Mouse (Mus musculus) MEL (cell line): ENCODE data around the gene March6. TPM values are rescaled to one million over a fixed set of nuclear protein-coding genes. Genes with fewer than 3 reads are reported as not detected.

Source experiments
- DNase-seq: peaks from one replicate; pipeline ENCODE4 v3.0.0; 2011; ENCODE audit warnings: low read depth, low spot score
- H3K27ac ChIP-seq: 2 replicates; pipeline ENCODE4 v1.5.1; 2012; ENCODE audit warnings: low read depth, mild to moderate bottlenecking, control low read depth, low read length, moderate library complexity; ENCODE audit not compliant: control insufficient read depth
- H3K27me3 ChIP-seq, 2 experiments: fragments of 150-350 bp in 1 of 2; sonication (generic) in 1 of 2; 2 replicates each; pipeline ENCODE4 v1.6.1; 2012; ENCODE audit warnings: low read length in 2 of 2, mild to moderate bottlenecking in 2 of 2, improper control_type of control experiment in 1 of 2, moderate library complexity in 1 of 2; ENCODE audit not compliant: insufficient read depth in 2 of 2, control insufficient read depth in 1 of 2
- H3K36me3 ChIP-seq, 2 experiments: 2 replicates each; pipeline ENCODE4 v1.6.1; 2012 to 2014; ENCODE audit warnings: low read length in 2 of 2, improper control_type of control experiment in 1 of 2, inconsistent platforms in 1 of 2, mild to moderate bottlenecking in 1 of 2; ENCODE audit not compliant: insufficient read depth in 2 of 2, control insufficient read depth in 1 of 2
- H3K4me1 ChIP-seq, 2 experiments: fragments of 150-350 bp in 1 of 2; sonication (generic) in 1 of 2; 2 replicates each; pipeline ENCODE4 v1.6.1; 2012; ENCODE audit warnings: low read length in 2 of 2, improper control_type of control experiment in 1 of 2, mild to moderate bottlenecking in 1 of 2; ENCODE audit not compliant: insufficient read depth in 2 of 2, control insufficient read depth in 1 of 2
- H3K4me3 ChIP-seq, 2 experiments: fragments of 150-350 bp in 1 of 2; sonication (generic) in 1 of 2; 2 replicates each; pipeline ENCODE4 v1.5.1; 2012; ENCODE audit warnings: low read depth in 2 of 2, low read length in 2 of 2, mild to moderate bottlenecking in 2 of 2, moderate library complexity in 2 of 2, control low read depth in 1 of 2, improper control_type of control experiment in 1 of 2; ENCODE audit not compliant: control insufficient read depth in 1 of 2, insufficient read depth in 1 of 2
- H3K79me2 ChIP-seq: 2 replicates; pipeline ENCODE4 v1.6.1; 2012; ENCODE audit warnings: mild to moderate bottlenecking, low read length, moderate library complexity; ENCODE audit not compliant: control insufficient read depth, poor library complexity, insufficient read depth
- H3K9ac ChIP-seq: 2 replicates; pipeline ENCODE4 v1.6.1; 2012; ENCODE audit warnings: low read depth, mild to moderate bottlenecking, control low read depth, low read length, moderate library complexity; ENCODE audit not compliant: control insufficient read depth, poor library complexity, severe bottlenecking
- H3K9me3 ChIP-seq: fragments of 150-350 bp; sonication (generic); replicated peaks from 2 replicates; pipeline ENCODE4 v1.6.1; 2012; ENCODE audit warnings: mild to moderate bottlenecking, low read length, improper control_type of control experiment, moderate library complexity; ENCODE audit not compliant: insufficient read depth
- BHLHE40 ChIP-seq: IDR thresholded peaks from 2 replicates; pipeline ENCODE4 v1.6.1; 2012; ENCODE audit warnings: low read depth, mild to moderate bottlenecking, inconsistent platforms, low read length, improper control_type of control experiment, borderline replicate concordance
- CHD1 ChIP-seq: IDR thresholded peaks from 2 replicates; pipeline ENCODE4 v1.6.1; 2012; ENCODE audit warnings: low read depth, mild to moderate bottlenecking, inconsistent platforms, low read length, improper control_type of control experiment
- CHD2 ChIP-seq: IDR thresholded peaks from 2 replicates; pipeline ENCODE4 v1.6.1; 2011; ENCODE audit warnings: low read length, improper control_type of control experiment
- CTCF ChIP-seq, 3 experiments: IDR thresholded peaks in 2 of 3; conservative IDR thresholded peaks in 1 of 3; 2 replicates each; pipeline ENCODE4 v1.5.1; 2011 to 2012; ENCODE audit warnings: low read length in 3 of 3, low read depth in 2 of 3, mild to moderate bottlenecking in 2 of 3, improper control_type of control experiment in 1 of 3, inconsistent platforms in 1 of 3, mixed read lengths in 1 of 3, moderate library complexity in 1 of 3; ENCODE audit not compliant: control insufficient read depth in 1 of 3, insufficient read depth in 1 of 3, poor library complexity in 1 of 3, severe bottlenecking in 1 of 3
- E2F4 ChIP-seq: IDR thresholded peaks from 2 replicates; pipeline ENCODE4 v1.6.1; 2011; ENCODE audit warnings: low read depth, low read length, improper control_type of control experiment, borderline replicate concordance
- ELF1 ChIP-seq: IDR thresholded peaks from 2 replicates; pipeline ENCODE4 v1.6.1; 2014; ENCODE audit warnings: low read depth, mild to moderate bottlenecking, inconsistent platforms, low read length, improper control_type of control experiment, moderate library complexity
- EP300 ChIP-seq, 2 experiments: IDR thresholded peaks; 2 replicates each; pipeline ENCODE4 v1.6.1; 2011; ENCODE audit warnings: improper control_type of control experiment in 2 of 2, low read length in 2 of 2, low read depth in 1 of 2, mild to moderate bottlenecking in 1 of 2
- ETS1 ChIP-seq: IDR thresholded peaks from 2 replicates; pipeline ENCODE4 v1.6.1; 2012; ENCODE audit warnings: low read depth, mild to moderate bottlenecking, inconsistent platforms, low read length, improper control_type of control experiment, moderate library complexity
- GABPA ChIP-seq: IDR thresholded peaks from 2 replicates; pipeline ENCODE4 v1.6.1; 2012; ENCODE audit warnings: low read depth, mild to moderate bottlenecking, inconsistent platforms, low read length, improper control_type of control experiment, moderate library complexity
- GATA1 ChIP-seq: IDR thresholded peaks from 2 replicates; pipeline ENCODE4 v1.6.1; 2011; ENCODE audit warnings: low read depth, low read length, improper control_type of control experiment
- HCFC1 ChIP-seq: IDR thresholded peaks from 2 replicates; pipeline ENCODE4 v1.6.1; 2012; ENCODE audit warnings: low read depth, mild to moderate bottlenecking, inconsistent platforms, low read length, improper control_type of control experiment, moderate library complexity
- JUND ChIP-seq: IDR thresholded peaks from 2 replicates; pipeline ENCODE4 v1.6.1; 2011; ENCODE audit warnings: low read depth, mild to moderate bottlenecking, improper control_type of control experiment, low read length
- KAT2A ChIP-seq: conservative IDR thresholded peaks from 2 replicates; pipeline ENCODE4 v1.6.1; 2012; ENCODE audit warnings: low read depth, low read length, improper control_type of control experiment, inconsistent platforms
- MAFK ChIP-seq: IDR thresholded peaks from 2 replicates; pipeline ENCODE4 v1.6.1; 2011; ENCODE audit warnings: low read depth, mild to moderate bottlenecking, low read length, improper control_type of control experiment, borderline replicate concordance
- MAX ChIP-seq: IDR thresholded peaks from 2 replicates; pipeline ENCODE4 v1.6.1; 2011; ENCODE audit warnings: low read length, improper control_type of control experiment
- MAZ ChIP-seq: IDR thresholded peaks from 2 replicates; pipeline ENCODE4 v1.6.1; 2012; ENCODE audit warnings: low read depth, mild to moderate bottlenecking, inconsistent platforms, low read length, improper control_type of control experiment
- MEF2A ChIP-seq: IDR thresholded peaks from 2 replicates; pipeline ENCODE4 v1.6.1; 2014; ENCODE audit warnings: low read depth, mild to moderate bottlenecking, inconsistent platforms, low read length, improper control_type of control experiment; ENCODE audit not compliant: poor library complexity, insufficient replicate concordance, severe bottlenecking; ENCODE audit errors: extremely low read depth
- MXI1 ChIP-seq: IDR thresholded peaks from 2 replicates; pipeline ENCODE4 v1.6.1; 2011; ENCODE audit warnings: mild to moderate bottlenecking, low read depth, low read length, improper control_type of control experiment
- MYB ChIP-seq: IDR thresholded peaks from 2 replicates; pipeline ENCODE4 v1.6.1; 2011; ENCODE audit warnings: mild to moderate bottlenecking, low read depth, low read length, improper control_type of control experiment
- MYC ChIP-seq: IDR thresholded peaks from 2 replicates; pipeline ENCODE4 v1.6.1; 2011; ENCODE audit warnings: low read depth, mild to moderate bottlenecking, low read length, improper control_type of control experiment, moderate library complexity
- NELFE ChIP-seq: IDR thresholded peaks from 2 replicates; pipeline ENCODE4 v1.6.1; 2011; ENCODE audit warnings: low read depth, low read length, improper control_type of control experiment
- NRF1 ChIP-seq: IDR thresholded peaks from 2 replicates; pipeline ENCODE4 v1.6.1; 2014; ENCODE audit warnings: low read depth, mild to moderate bottlenecking, inconsistent platforms, low read length, improper control_type of control experiment, moderate library complexity; ENCODE audit not compliant: poor library complexity, insufficient read depth, severe bottlenecking
- POLR2A ChIP-seq, 2 experiments: IDR thresholded peaks; 2 replicates each; pipeline ENCODE4 v1.6.1; 2011 to 2012; ENCODE audit warnings: low read length in 2 of 2, mild to moderate bottlenecking in 2 of 2, control low read depth in 1 of 2, improper control_type of control experiment in 1 of 2, low read depth in 1 of 2, moderate library complexity in 1 of 2; ENCODE audit not compliant: control insufficient read depth in 1 of 2, insufficient read depth in 1 of 2, poor library complexity in 1 of 2
- POLR2AphosphoS2 ChIP-seq: IDR thresholded peaks from 2 replicates; pipeline ENCODE4 v1.6.1; 2011; ENCODE audit warnings: low read length, improper control_type of control experiment
- POLR2AphosphoS5 ChIP-seq: IDR thresholded peaks from 2 replicates; pipeline ENCODE4 v1.6.1; 2012; ENCODE audit warnings: low read depth, borderline replicate concordance, mild to moderate bottlenecking, inconsistent platforms, low read length, moderate library complexity, mixed read lengths
- RAD21 ChIP-seq: IDR thresholded peaks from 2 replicates; pipeline ENCODE4 v1.6.1; 2011; ENCODE audit warnings: mild to moderate bottlenecking, low read depth, low read length, improper control_type of control experiment
- RCOR1 ChIP-seq: IDR thresholded peaks from 2 replicates; pipeline ENCODE4 v1.6.1; 2012; ENCODE audit warnings: low read depth, mild to moderate bottlenecking, inconsistent platforms, low read length, improper control_type of control experiment
- SIN3A ChIP-seq: IDR thresholded peaks from 2 replicates; pipeline ENCODE4 v1.6.1; 2012; ENCODE audit warnings: low read length, improper control_type of control experiment, inconsistent platforms
- TAL1 ChIP-seq: IDR thresholded peaks from 2 replicates; pipeline ENCODE4 v1.6.1; 2012; ENCODE audit warnings: mild to moderate bottlenecking, inconsistent platforms, low read length, moderate library complexity, mixed read lengths
- TBP ChIP-seq: IDR thresholded peaks from 2 replicates; pipeline ENCODE4 v1.8.0; 2011; ENCODE audit warnings: low read depth, low read length, improper control_type of control experiment
- TCF12 ChIP-seq: IDR thresholded peaks from 2 replicates; pipeline ENCODE4 v1.6.1; 2014; ENCODE audit warnings: low read depth, mild to moderate bottlenecking, inconsistent platforms, low read length, improper control_type of control experiment, moderate library complexity
- UBTF ChIP-seq: IDR thresholded peaks from 2 replicates; pipeline ENCODE4 v1.6.1; 2012; ENCODE audit warnings: low read depth, mild to moderate bottlenecking, inconsistent platforms, low read length, improper control_type of control experiment, moderate library complexity, borderline replicate concordance; ENCODE audit not compliant: insufficient read depth
- USF1 ChIP-seq: IDR thresholded peaks from 2 replicates; pipeline ENCODE4 v1.6.1; 2014; ENCODE audit warnings: low read depth, mild to moderate bottlenecking, inconsistent platforms, low read length, improper control_type of control experiment, moderate library complexity
- USF2 ChIP-seq, 2 experiments: IDR thresholded peaks; 2 replicates each; pipeline ENCODE4 v1.6.1; 2011 to 2012; ENCODE audit warnings: improper control_type of control experiment in 2 of 2, low read length in 2 of 2, borderline replicate concordance in 1 of 2, inconsistent platforms in 1 of 2, low read depth in 1 of 2, mild to moderate bottlenecking in 1 of 2; ENCODE audit not compliant: insufficient read depth in 1 of 2
- ZKSCAN1 ChIP-seq: IDR thresholded peaks from 2 replicates; pipeline ENCODE4 v1.6.1; 2012; ENCODE audit warnings: low read depth, mild to moderate bottlenecking, inconsistent platforms, low read length, improper control_type of control experiment, moderate library complexity
- ZMIZ1 ChIP-seq: IDR thresholded peaks from 2 replicates; pipeline ENCODE4 v1.6.1; 2012; ENCODE audit warnings: low read depth, mild to moderate bottlenecking, inconsistent platforms, low read length, improper control_type of control experiment, moderate library complexity
- ZNF384 ChIP-seq: IDR thresholded peaks from 2 replicates; pipeline ENCODE4 v1.6.1; 2012; ENCODE audit warnings: low read depth, mild to moderate bottlenecking, inconsistent platforms, low read length, improper control_type of control experiment
- polyA plus RNA-seq, 2 experiments: library from polyadenylated mRNA; stranded (reverse) in 1 of 2; unstranded in 1 of 2; fragments of >175 nt in 1 of 2; fragments of >200 nt in 1 of 2; gene quantifications; 2 replicates each; pipeline versions ENCODE4 v1.2.1 to v1.2.4; 2012; ENCODE audit warnings: low replicate concordance in 2 of 2, low read depth in 1 of 2; ENCODE audit not compliant: insufficient read length in 2 of 2, insufficient read depth in 1 of 2, missing spikeins in 1 of 2
- total RNA-seq: library from RNA; depleted of rRNA; stranded (reverse); fragments of 300-350 nt; gene quantifications from 2 replicates; pipeline ENCODE4 v1.2.3, GENCODE M21; 2012

The March6 gene
- total and polyA plus RNA-seq, 3 experiments: 37.9 to 114 (median 62.5) TPM

DNA sequence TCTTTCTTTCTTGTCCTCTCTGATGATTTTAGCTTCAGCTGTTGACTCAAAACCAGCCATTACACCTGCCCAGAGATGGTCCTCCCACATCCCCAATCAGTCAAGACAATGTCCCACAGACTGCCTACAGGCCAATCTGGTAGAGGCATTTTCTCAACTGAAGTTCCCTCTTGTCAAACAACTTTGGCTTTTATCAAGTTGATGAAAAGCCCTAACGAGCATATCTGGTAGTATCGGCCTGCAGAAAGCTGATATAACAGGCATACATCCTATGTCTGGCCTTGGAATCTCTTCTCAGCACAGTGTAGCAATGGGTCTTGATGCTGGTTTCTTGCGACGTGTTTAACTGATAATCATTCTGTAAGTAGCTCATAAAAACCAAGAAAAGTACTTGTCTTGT is 42.4 kb upstream of the March6 start:
- Histone ChIP-seq H3K27me3 (no peaks in the 10 kb centered on the region), H3K79me2 (no peaks in the 10 kb centered on the region), H3K4me3 (no peak overlapping the region), H3K9ac (no peak overlapping the region), H3K9me3 (no peaks in the 10 kb centered on the region), H3K4me1 (peaks cover 12 to 29% of the 10 kb centered on the region in 2 experiments), H3K27ac (peak overlapping the region; percentile 68), H3K36me3 (peaks cover 0 to 19% of the 10 kb centered on the region in 2 experiments; a peak in 2 of 4 replicates)
- DNase-seq: peak; percentile 75
- TF ChIP-seq RCOR1: peak; percentile 68
- TF ChIP-seq MAZ: 0 out of 2 replicates have a peak, but pooled peaks have one; percentile 37
- TF ChIP-seq EP300 (IDR thresholded peaks at IDR 0.05; ENCODE audit: low read depth in 1 of 2, low read length in 2 of 2): peak in 1 of 2 experiments; percentile 84; a peak in 3 of 4 replicates
- no peak for TF ChIP-seq NELFE
- 0 out of 2 replicates have a peak, but pooled peaks have one; percentile 42 for TF ChIP-seq TBP
- no peak for TF ChIP-seq CTCF (IDR thresholded peaks at IDR 0.05 in 2 of 3, conservative IDR thresholded peaks at IDR 0.05 in 1 of 3; ENCODE audit: control insufficient read depth in 1 of 3, insufficient read depth in 1 of 3, low read depth in 2 of 3, low read length in 3 of 3, poor library complexity in 1 of 3, severe bottlenecking in 1 of 3)
- TF ChIP-seq NRF1: no peak
- TF ChIP-seq BHLHE40: no peak; the same call in 1 of the 2 replicates
- peak; percentile 87 for TF ChIP-seq TCF12
- no peak for TF ChIP-seq E2F4
- TF ChIP-seq JUND: no peak
- no peak for TF ChIP-seq POLR2AphosphoS5
- TF ChIP-seq ZMIZ1: no peak
- TF ChIP-seq MAFK: no peak; the same call in 1 of the 2 replicates
- TF ChIP-seq HCFC1: 0 out of 2 replicates have a peak, but pooled peaks have one; percentile 38
- peak; percentile 66; the same call in 1 of the 2 replicates for TF ChIP-seq SIN3A
- no peak for TF ChIP-seq MAX
- TF ChIP-seq MXI1: peak; percentile 30; the same call in 1 of the 2 replicates
- no peak for TF ChIP-seq ELF1
- no peak for TF ChIP-seq MEF2A
- no peak for TF ChIP-seq POLR2A (IDR thresholded peaks at IDR 0.05; ENCODE audit: control insufficient read depth in 1 of 2, insufficient read depth in 1 of 2, low read depth in 1 of 2, low read length in 2 of 2, poor library complexity in 1 of 2)
- no peak for TF ChIP-seq USF2 (IDR thresholded peaks at IDR 0.05; ENCODE audit: borderline replicate concordance in 1 of 2, insufficient read depth in 1 of 2, low read depth in 1 of 2, low read length in 2 of 2)
- TF ChIP-seq KAT2A: no peak
- no peak for TF ChIP-seq POLR2AphosphoS2
- peak; percentile 53; the same call in 1 of the 2 replicates for TF ChIP-seq MYB
- TF ChIP-seq ZKSCAN1: no peak
- no peak for TF ChIP-seq USF1
- TF ChIP-seq RAD21: no peak
- TF ChIP-seq ZNF384: no peak
- TF ChIP-seq MYC: no peak
- TF ChIP-seq CHD1: no peak
- TF ChIP-seq CHD2: no peak
- peak; percentile 86 for TF ChIP-seq GATA1
- TF ChIP-seq UBTF: no peak
- peak; percentile 29; the same call in 1 of the 2 replicates for TF ChIP-seq TAL1
- 0 out of 2 replicates have a peak, but pooled peaks have one; percentile 37 for TF ChIP-seq ETS1
- TF ChIP-seq GABPA: no peak
